Mouse (Mus musculus): ENCODE data around the gene Srgap1. TPM values are rescaled to one million over a fixed set of nuclear protein-coding genes. Genes with fewer than 3 reads are reported as not detected.

Srgap1 gene
- polyA plus RNA-seq, 1 experiment = 1.0 TPM

- 21% methylated on average over 7 of the region's 7 CpGs for WGBS
- TF ChIP-seq POLR2A (IDR thresholded peaks at IDR 0.05; ENCODE audit: borderline replicate concordance, control insufficient read depth, low read depth, low read length) (no peak), CTCF (IDR thresholded peaks at IDR 0.05; ENCODE audit: control insufficient read depth, insufficient read depth, low read length) (no peak)
Measured at GRCm38 (mm10) chr10:121820846-121821245, 226.3 kb downstream of the Srgap1 start.

GRCm38 (mm10) chr10:121817983-121818382 lies 229.1 kb downstream of the Srgap1 start:
- Histone ChIP-seq H3K4me3 (replicated peaks; ENCODE audit: control insufficient read depth, low read depth, low read length) (no peak overlapping the region), H3K27ac (ENCODE audit: control insufficient read depth, insufficient read depth, low read depth, low read length, poor library complexity) (no peak overlapping the region), H3K4me1 (ENCODE audit: control insufficient read depth, insufficient read depth, low read length) (no peaks in the 10 kb centered on the region)
- TF ChIP-seq CTCF (IDR thresholded peaks at IDR 0.05; ENCODE audit: control insufficient read depth, insufficient read depth, low read length) = no peak
- no peak for TF ChIP-seq POLR2A (IDR thresholded peaks at IDR 0.05; ENCODE audit: borderline replicate concordance, control insufficient read depth, low read depth, low read length)
- 87% methylated on average over 7 of the region's 7 CpGs for WGBS

More at GRCm38 (mm10) chr10:121820846-121821245, 226.3 kb downstream of the Srgap1 start:
- Histone ChIP-seq H3K27ac (ENCODE audit: control insufficient read depth, insufficient read depth, low read depth, low read length, poor library complexity) (no peak overlapping the region), H3K4me1 (ENCODE audit: control insufficient read depth, insufficient read depth, low read length) (no peaks in the 10 kb centered on the region), H3K4me3 (replicated peaks; ENCODE audit: control insufficient read depth, low read depth, low read length) (no peak overlapping the region)

- no peak overlapping the region for H3K4me3 ChIP-seq (replicated peaks; ENCODE audit: control insufficient read depth, low read depth, low read length)
- WGBS = 86% methylated on average over 11 of the region's 11 CpGs
- no peak overlapping the region for H3K27ac ChIP-seq (ENCODE audit: control insufficient read depth, insufficient read depth, low read depth, low read length, poor library complexity)
- H3K4me1 ChIP-seq (ENCODE audit: control insufficient read depth, insufficient read depth, low read length) = no peaks in the 10 kb centered on the region
- no peak for TF ChIP-seq CTCF (IDR thresholded peaks at IDR 0.05; ENCODE audit: control insufficient read depth, insufficient read depth, low read length)
- no peak for TF ChIP-seq POLR2A (IDR thresholded peaks at IDR 0.05; ENCODE audit: borderline replicate concordance, control insufficient read depth, low read depth, low read length)
Measured at GRCm38 (mm10) chr10:121807771-121808170, 239.3 kb downstream of the Srgap1 start.

GRCm38 (mm10) chr10:121806806-121807205 lies 240.3 kb downstream of the Srgap1 start:
- Histone ChIP-seq H3K4me1 (ENCODE audit: control insufficient read depth, insufficient read depth, low read length) (no peaks in the 10 kb centered on the region), H3K27ac (ENCODE audit: control insufficient read depth, insufficient read depth, low read depth, low read length, poor library complexity) (no peak overlapping the region), H3K4me3 (replicated peaks; ENCODE audit: control insufficient read depth, low read depth, low read length) (no peak overlapping the region)
- no peak for TF ChIP-seq POLR2A (IDR thresholded peaks at IDR 0.05; ENCODE audit: borderline replicate concordance, control insufficient read depth, low read depth, low read length)
- TF ChIP-seq CTCF (IDR thresholded peaks at IDR 0.05; ENCODE audit: control insufficient read depth, insufficient read depth, low read length) = no peak
- 88% methylated on average over 11 of the region's 11 CpGs for WGBS

GRCm38 (mm10) chr10:121805933-121806341 lies 241.2 kb downstream of the Srgap1 start:
- no peak overlapping the region for H3K27ac ChIP-seq (ENCODE audit: control insufficient read depth, insufficient read depth, low read depth, low read length, poor library complexity)
- H3K4me1 ChIP-seq (ENCODE audit: control insufficient read depth, insufficient read depth, low read length) = no peaks in the 10 kb centered on the region
- H3K4me3 ChIP-seq (replicated peaks; ENCODE audit: control insufficient read depth, low read depth, low read length) = no peak overlapping the region
- TF ChIP-seq POLR2A (IDR thresholded peaks at IDR 0.05; ENCODE audit: borderline replicate concordance, control insufficient read depth, low read depth, low read length) (no peak), CTCF (IDR thresholded peaks at IDR 0.05; ENCODE audit: control insufficient read depth, insufficient read depth, low read length) (no peak)
- 76% methylated on average over 11 of the region's 11 CpGs for WGBS

- WGBS = 87% methylated on average over 13 of the region's 13 CpGs
- Histone ChIP-seq H3K4me3 (replicated peaks; ENCODE audit: control insufficient read depth, low read depth, low read length) (no peak overlapping the region), H3K4me1 (ENCODE audit: control insufficient read depth, insufficient read depth, low read length) (no peaks in the 10 kb centered on the region), H3K27ac (ENCODE audit: control insufficient read depth, insufficient read depth, low read depth, low read length, poor library complexity) (no peak overlapping the region)
- TF ChIP-seq CTCF (IDR thresholded peaks at IDR 0.05; ENCODE audit: control insufficient read depth, insufficient read depth, low read length) (no peak), POLR2A (IDR thresholded peaks at IDR 0.05; ENCODE audit: borderline replicate concordance, control insufficient read depth, low read depth, low read length) (no peak)
Measured at GRCm38 (mm10) chr10:121804551-121804950, 242.6 kb downstream of the Srgap1 start.

- TF ChIP-seq CTCF (IDR thresholded peaks at IDR 0.05; ENCODE audit: control insufficient read depth, insufficient read depth, low read length) (no peak), POLR2A (IDR thresholded peaks at IDR 0.05; ENCODE audit: borderline replicate concordance, control insufficient read depth, low read depth, low read length) (no peak)
- Histone ChIP-seq H3K4me1 (ENCODE audit: control insufficient read depth, insufficient read depth, low read length) (peaks cover 3% of the 10 kb centered on the region), H3K4me3 (replicated peaks; ENCODE audit: control insufficient read depth, low read depth, low read length) (no peak overlapping the region), H3K27ac (ENCODE audit: control insufficient read depth, insufficient read depth, low read depth, low read length, poor library complexity) (no peak overlapping the region)
- WGBS = 79% methylated on average over 13 of the region's 13 CpGs
Measured at GRCm38 (mm10) chr10:121800041-121800440, 247.1 kb downstream of the Srgap1 start.

- peak overlapping the region; percentile 49; the same call in 1 of the 2 replicates for H3K27ac ChIP-seq (ENCODE audit: control insufficient read depth, insufficient read depth, low read depth, low read length, poor library complexity)
- TF ChIP-seq POLR2A (IDR thresholded peaks at IDR 0.05; ENCODE audit: borderline replicate concordance, control insufficient read depth, low read depth, low read length) = no peak
- H3K4me3 ChIP-seq (replicated peaks; ENCODE audit: control insufficient read depth, low read depth, low read length) = peak overlapping the region; percentile 12
- H3K4me1 ChIP-seq (ENCODE audit: control insufficient read depth, insufficient read depth, low read length) = peaks cover 3% of the 10 kb centered on the region
- WGBS = 19% methylated on average over 8 of the region's 8 CpGs
Measured at GRCm38 (mm10) chr10:121796027-121796802, 250.9 kb downstream of the Srgap1 start.
